Mouse (Mus musculus) pancreas, adult 10 weeks (tissue): ENCODE measurements around the gene Dll3. TPM values are rescaled to one million over a fixed set of nuclear protein-coding genes. Genes with fewer than 3 reads are reported as not detected.

Experiments
- polyA plus RNA-seq: library from polyadenylated mRNA; stranded (reverse); fragments of 350-450 nt; fragmentation: Illumina TruSeq; extraction: RNeasy Lipid Tissue Mini Kit (QIAGEN cat#74804); gene quantifications from one replicate; pipeline ENCODE4 v1.2.3, GENCODE M21; 2015; ENCODE audit warnings: low read depth, low replicate concordance; ENCODE audit not compliant: insufficient read depth

Gene Dll3
- not detected for polyA plus RNA-seq

DNA sequence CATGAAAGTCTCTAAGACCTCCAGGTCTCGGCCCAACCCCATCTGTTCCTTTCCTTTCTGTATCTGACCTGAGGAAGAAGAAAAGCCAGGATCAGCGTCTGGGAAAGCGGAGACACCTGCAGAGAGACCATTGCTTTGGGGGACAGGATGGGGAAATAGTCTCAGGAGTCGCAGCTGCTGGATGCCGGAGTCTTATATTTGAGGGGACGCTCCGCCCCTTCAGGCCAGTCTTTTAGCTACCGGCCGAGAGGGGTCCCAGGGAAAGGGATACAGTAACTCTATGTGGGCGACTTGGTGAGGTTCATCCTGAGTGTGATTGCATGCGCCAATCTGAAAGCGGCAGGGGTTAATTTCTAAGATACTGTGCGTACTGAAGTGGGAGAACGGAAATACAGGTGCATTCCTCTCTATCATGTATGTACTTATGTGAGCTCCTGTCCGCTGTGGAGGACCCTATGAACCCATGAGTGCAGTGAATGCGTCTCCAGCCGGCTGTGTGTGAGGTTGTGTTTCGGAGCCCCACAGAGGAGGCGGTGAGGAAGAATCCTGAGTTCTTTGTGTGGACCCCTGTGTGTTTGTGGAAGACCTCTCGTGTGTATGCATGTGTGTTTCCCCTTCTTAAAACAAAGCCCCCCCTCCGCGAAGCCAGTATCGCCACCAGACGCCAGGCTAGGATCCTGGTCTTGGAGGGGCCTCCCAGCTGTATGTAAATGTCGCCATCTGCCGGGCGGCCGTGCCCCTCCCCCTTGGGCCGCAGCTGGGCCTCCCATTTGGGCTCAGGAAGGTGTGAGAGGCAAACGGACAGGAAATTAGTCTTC, at the start of gene Dll3:
Dll3 (minus strand) TSS at position 623 of the 818 bp plus-strand sequence.

DNA sequence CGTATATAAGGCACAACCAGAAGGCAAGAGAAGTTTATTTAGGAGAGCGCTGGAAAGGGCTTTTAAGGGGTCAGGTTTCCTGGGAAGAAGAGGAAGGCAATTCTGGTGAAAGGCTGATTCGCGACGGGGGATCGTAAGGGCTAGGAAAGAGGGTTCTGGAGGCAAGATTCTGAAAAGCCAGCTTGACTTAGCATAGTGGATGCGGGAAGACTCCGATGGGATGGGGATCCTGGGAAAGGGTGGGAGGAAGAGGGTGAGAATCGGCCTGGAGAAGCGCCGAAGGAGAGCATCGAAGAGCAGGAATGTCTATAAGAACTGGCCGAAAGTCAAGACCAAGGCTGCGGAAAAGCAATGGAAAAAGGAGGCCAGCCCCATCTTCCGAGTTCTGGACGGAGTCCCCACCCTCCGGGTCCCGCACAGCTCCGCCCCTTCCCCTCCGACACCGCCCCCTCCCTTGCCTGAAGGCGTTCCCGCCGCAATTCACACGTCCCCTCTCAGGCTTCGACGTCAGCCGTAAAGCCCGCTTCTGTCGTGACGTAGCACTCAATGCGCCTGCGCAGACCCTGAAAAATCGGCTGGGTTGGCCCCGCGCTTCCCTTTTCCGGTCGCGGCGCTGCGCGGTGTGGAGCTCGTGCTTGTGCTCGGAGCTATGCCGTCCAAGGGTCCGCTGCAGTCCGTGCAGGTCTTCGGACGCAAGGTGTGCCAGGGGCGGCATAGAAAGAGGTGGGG, 48.3 kb upstream of the Dll3 start, which contains the start of gene Rps16:
Rps16 (plus strand) TSS at position 498 of the 729 bp plus-strand sequence.

DNA sequence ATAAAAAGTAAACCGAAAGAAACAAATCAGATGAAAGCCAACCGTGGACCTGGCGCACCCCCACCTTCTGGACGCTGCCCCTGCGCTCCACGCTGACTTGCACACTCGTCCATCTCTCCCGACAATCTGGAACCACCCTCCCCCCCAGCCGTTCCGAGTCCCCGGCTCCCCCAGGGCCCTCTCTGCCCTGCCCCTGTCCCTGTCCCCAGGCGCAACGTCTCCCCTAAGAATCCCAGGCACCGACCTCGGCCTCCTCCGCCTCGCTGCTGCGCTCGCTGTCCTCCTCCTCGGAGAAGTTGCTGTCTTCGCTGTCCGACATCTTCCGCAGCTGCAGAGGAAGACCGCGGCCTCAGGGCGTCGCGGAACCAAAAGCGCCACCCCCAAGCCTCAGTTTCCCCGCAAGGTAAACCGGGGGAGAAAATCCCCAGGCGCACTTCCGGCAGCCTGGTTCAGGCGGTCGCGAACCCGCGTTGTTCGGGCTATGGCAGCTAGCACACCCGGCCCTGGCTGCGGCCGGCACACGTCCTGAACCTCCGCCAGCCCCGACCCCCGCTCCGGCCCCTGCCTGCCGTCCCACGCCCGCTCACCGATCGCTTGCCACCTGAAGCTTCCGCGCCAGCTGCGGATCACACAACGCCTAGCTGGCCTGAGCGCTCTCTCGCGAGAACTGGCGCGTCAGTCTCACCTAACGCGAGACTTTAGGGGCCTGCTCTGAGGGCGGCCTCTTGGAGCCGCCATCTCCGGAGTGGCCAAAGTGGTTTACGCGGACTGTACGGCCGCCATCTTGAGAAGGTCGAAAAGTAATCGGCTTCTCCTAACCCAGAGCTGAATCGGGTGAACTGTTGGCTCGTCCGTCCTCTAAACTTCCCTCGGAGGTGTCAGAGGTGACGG, 36.3 kb upstream of the Dll3 start, which contains the start of gene Supt5:
Supt5 (minus strand) TSS at position 639 of the 891 bp plus-strand sequence.

DNA sequence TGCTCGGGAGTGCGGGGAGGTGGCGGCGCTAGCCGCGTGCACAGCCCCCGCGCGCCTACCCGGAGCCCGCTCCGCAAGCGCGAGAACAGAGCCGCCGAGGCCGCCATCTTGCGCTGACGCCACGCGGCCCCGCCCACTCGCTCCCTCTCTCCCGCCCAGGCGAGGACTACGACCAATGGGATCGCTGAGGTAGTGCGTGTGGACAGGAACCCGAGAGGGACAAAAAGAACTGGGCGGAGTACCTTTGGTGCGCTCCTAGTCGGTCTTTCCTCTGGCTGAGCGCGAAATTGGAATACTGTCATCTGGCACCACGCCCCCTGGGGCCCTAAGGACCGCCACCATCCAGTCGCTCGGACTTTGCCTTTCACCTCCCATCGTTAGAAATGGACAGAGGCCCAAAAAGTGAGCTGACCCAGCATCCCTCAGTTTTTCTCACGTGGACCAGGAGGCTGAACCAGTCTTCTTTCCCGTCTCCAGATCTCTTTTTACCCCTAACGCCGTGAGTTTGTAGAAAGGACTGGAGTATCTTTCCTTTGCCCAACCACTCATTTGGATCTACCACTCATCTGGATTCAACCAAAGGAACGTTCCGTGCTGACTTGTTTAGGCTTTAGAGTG, 10.0 kb upstream of the Dll3 start, which contains the start of gene Timm50:
Timm50 (minus strand) TSS at position 147 of the 618 bp plus-strand sequence.

DNA sequence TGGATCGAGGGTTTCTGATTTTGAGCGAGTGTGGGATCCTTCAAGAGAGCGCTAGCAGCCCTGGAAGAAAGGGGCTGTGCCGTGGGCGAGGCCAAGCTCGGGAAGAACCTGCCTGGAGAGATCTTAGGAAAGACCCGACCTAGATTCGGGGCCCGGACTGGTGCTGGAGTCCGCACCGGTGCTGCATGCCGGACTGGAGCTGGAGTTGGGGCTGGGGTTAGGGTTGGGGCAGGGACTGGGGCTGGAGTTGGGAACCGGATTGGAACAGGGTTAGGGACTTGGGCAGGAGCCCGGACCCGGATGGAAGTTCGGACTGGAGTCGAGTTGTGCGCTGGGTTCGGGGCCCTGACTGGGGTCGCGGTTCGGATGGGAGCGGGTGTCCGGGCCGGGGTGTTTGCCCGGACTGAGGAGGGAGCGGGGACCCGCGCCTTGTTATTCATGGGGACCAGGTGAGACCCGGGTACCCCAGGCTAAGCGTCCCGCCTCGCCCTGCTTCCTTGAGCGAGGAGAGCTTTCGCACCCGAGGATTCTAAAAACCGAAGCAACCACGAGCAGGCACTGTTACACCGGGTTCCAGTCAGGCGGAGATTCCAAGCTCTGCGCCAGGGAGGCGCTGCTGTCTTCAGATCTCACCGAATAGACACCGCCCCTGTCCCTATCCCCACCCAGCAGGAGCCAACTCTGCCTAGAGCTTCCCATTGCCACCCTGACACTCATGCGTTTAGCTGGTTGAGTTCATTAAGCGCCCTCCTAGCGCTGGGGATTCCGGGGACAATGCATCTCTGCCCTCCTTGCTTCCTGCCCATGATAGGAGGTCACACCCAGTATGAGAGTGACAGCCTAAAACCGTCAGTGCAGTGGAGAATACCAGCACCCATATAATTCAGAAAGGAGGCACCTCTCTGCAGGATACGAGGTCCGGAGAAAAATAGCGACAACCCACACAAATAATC, 11.1 kb downstream of the Dll3 start, which contains the start of gene Selenov:
Selenov (minus strand) TSS at position 549 of the 953 bp plus-strand sequence.

DNA sequence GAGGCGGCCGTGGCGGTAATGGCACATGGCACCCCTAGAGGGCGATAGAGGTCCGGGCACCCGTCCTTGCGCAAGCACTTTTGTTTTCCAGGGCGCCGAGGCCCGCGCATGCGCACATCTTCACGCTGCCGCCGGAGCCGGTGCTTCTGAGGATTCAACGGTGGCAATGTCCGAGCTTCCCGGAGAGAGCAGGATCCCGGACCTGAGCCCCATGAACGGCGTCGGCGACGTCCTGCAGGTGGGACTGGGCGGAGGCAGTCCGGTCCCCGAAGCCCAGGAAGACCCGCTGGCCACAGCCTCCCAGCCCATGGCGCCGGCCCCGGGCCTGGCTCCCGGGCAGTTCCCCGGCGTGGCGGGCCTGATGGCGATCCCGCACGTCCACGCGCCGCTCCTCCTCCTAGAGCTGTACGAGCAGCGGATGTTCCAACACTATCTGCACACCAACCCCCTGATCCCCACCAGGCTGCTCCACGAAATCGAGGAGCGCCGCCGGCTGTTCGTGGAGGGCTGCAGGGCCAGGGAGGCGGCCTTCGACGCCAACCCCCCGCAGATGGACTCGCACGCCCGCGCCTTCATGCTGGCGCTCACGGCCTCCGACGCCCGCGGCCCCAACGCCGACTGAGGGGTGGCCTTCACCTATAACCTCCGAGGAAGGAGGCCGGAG, 24.3 kb downstream of the Dll3 start, which contains the start of gene Eid2b:
Eid2b (plus strand) TSS at position 125 of the 664 bp plus-strand sequence.

DNA sequence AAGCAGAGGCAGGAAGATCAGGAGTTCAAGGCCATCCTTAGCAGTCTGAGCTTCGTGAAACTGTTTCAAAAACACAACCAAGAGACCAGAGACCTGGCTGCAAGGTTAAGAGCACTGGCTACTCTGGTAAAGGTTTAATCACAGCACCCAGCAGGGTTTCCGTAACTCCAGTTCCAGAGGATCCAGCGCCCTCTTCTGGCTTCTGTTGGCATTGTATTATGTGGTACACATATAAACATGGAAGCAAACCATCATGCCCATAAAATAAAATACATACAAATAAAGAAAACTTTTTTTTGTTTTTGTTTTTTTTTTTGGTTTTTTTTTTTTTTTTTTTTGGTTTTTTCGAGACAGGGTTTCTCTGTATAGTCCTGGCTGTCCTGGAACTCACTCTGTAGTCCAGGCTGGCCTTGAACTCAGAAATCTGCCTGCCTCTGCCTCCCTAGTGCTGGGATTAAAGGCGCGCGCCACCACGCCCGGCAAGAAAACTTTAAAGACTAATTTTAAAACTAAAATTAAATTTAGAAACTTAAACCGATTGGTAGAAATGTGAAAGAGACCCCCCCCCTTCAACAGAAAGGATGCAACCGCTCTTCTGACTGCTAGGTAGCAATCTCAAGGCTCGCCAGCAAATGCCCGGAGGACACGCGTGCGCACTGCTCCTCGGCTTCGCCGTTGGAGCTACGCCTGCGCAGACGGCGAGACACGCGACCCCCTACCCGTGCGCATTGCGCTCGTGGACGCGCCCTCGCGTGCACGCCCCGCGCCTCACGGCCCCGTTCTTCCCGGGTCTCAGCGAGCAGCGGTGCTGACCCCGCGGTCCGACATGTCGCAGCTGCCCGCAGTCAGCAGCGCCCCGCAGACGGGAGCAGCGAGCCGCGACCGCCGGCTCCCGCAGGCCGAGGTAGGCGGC, 34.7 kb downstream of the Dll3 start, which contains the start of gene Eid2:
Eid2 (plus strand) TSS at position 753 of the 913 bp plus-strand sequence.

Other genes starting within 250 kb of the Dll3 start
- 0.37 TPM for gene Fcgbp, start 231.0 kb downstream of the Dll3 start, polyA plus RNA-seq
- not detected for gene 9530053A07Rik, start 172.8 kb downstream of the Dll3 start, polyA plus RNA-seq
- 22.7 TPM for gene Fbl, start 132.5 kb downstream of the Dll3 start, polyA plus RNA-seq
- gene Dyrk1b, start 122.8 kb downstream of the Dll3 start, polyA plus RNA-seq, result 4.9 TPM
- gene Eid2, start 34.4 kb downstream of the Dll3 start, polyA plus RNA-seq, result 2.6 TPM
- gene Eid2b, start 24.5 kb downstream of the Dll3 start, polyA plus RNA-seq, result 0.94 TPM
- gene Selenov, start 11.1 kb downstream of the Dll3 start, polyA plus RNA-seq, result not detected
- 17.7 TPM for gene Timm50, start 9.8 kb upstream of the Dll3 start, polyA plus RNA-seq
- 29.0 TPM for gene Supt5, start 36.5 kb upstream of the Dll3 start, polyA plus RNA-seq
- gene Rps16, start 48.4 kb upstream of the Dll3 start, polyA plus RNA-seq, result 346 TPM
- 9.1 TPM for gene Plekhg2, start 70.4 kb upstream of the Dll3 start, polyA plus RNA-seq
- gene Zfp36, start 78.0 kb upstream of the Dll3 start, polyA plus RNA-seq, result 11.6 TPM
- gene Med29, start 90.5 kb upstream of the Dll3 start, polyA plus RNA-seq, result 11.4 TPM
- 34.6 TPM for gene Paf1, start 90.7 kb upstream of the Dll3 start, polyA plus RNA-seq
- 10.5 TPM for gene Gmfg, start 135.2 kb upstream of the Dll3 start, polyA plus RNA-seq
- gene Lrfn1, start 149.7 kb upstream of the Dll3 start, polyA plus RNA-seq, result 0.52 TPM
- gene Ifnl2, start 208.2 kb upstream of the Dll3 start, polyA plus RNA-seq, result not detected
- not detected for gene Ifnl3, start 220.6 kb upstream of the Dll3 start, polyA plus RNA-seq
- gene Sycn, start 238.6 kb upstream of the Dll3 start, polyA plus RNA-seq, result 18,579 TPM
- gene Nccrp1, start 245.0 kb upstream of the Dll3 start, polyA plus RNA-seq, result not detected